Mouse (Mus musculus): ENCODE measurements at regions not wholly inside any gene's neighbourhood (a gene's known extent, or its start where the extent isn't known, plus 50 kb on each side); places are given as distances from the start of the nearest gene placed in this dataset.

- TF ChIP-seq POLR2A (IDR thresholded peaks at IDR 0.05; ENCODE audit: borderline replicate concordance, extremely low read depth, insufficient read depth, insufficient read length) = no peak
- Histone ChIP-seq H3K9ac (ENCODE audit: low read depth, low read length, severe bottlenecking) (no peak overlapping the region), H3K4me1 (ENCODE audit: control insufficient read depth, insufficient read depth, low read length) (peaks cover 7% of the 10 kb centered on the region; the same call in 1 of the 2 replicates), H3K36me3 (ENCODE audit: control insufficient read depth, insufficient read depth, low read length) (no peaks in the 10 kb centered on the region), H3K4me2 (replicated peaks; ENCODE audit: low read depth, low read length, severe bottlenecking) (no peak overlapping the region), H3K4me3 (replicated peaks; ENCODE audit: low read length) (no peak overlapping the region), H3K27ac (replicated peaks; ENCODE audit: low read depth, low read length) (no peak overlapping the region), H3K9me3 (ENCODE audit: control insufficient read depth, low read length) (no peaks in the 10 kb centered on the region), H3K27me3 (ENCODE audit: control insufficient read depth, insufficient read depth, low read length) (no peaks in the 10 kb centered on the region)
- ATAC-seq (ENCODE audit: low FRiP score, low read depth) (no peak), DNase-seq (ENCODE audit: low spot score) (no peak)
- WGBS = 69% methylated on average over 2 of the region's 2 CpGs
Measured at GRCm38 (mm10) chr2:128348556-128348955, 222.7 kb downstream of the Bcl2l11 start.

DNA sequence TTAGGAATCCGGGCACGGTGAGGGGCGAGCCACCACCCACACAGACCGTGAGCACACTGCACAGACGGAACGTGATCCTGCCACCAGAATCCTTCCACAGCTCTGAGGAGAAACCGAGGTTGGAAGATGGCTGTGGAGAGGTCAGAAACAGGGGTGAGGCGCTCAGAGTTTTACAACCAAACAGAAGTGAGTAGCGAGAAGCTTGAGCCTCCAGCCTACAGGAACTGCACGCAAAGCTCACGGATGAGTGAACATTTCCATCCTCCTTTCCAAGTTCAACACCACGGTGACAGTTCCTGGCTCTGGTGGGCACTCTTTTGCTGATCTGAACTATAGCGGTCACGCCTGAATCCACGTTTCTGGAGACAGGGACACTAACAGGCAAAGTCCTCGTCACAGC, 225.6 kb downstream of the Bcl2l11 start:
- WGBS = 75% methylated on average over 16 of the region's 16 CpGs
- DNase-seq (ENCODE audit: low spot score) = no peak
- ATAC-seq (ENCODE audit: low FRiP score, low read depth) = no peak
- Histone ChIP-seq H3K27me3 (ENCODE audit: control insufficient read depth, insufficient read depth, low read length) (no peaks in the 10 kb centered on the region), H3K36me3 (ENCODE audit: control insufficient read depth, insufficient read depth, low read length) (no peaks in the 10 kb centered on the region), H3K4me1 (ENCODE audit: control insufficient read depth, insufficient read depth, low read length) (no peaks in the 10 kb centered on the region), H3K27ac (replicated peaks; ENCODE audit: low read depth, low read length) (no peak overlapping the region), H3K4me3 (replicated peaks; ENCODE audit: low read length) (no peak overlapping the region), H3K9me3 (ENCODE audit: control insufficient read depth, low read length) (0 out of 2 replicates have a peak, but pooled peaks cover 2% of the 10 kb centered on the region), H3K9ac (ENCODE audit: low read depth, low read length, severe bottlenecking) (no peak overlapping the region), H3K4me2 (replicated peaks; ENCODE audit: low read depth, low read length, severe bottlenecking) (no peak overlapping the region)
- TF ChIP-seq POLR2A (IDR thresholded peaks at IDR 0.05; ENCODE audit: borderline replicate concordance, extremely low read depth, insufficient read depth, insufficient read length) = no peak

DNA sequence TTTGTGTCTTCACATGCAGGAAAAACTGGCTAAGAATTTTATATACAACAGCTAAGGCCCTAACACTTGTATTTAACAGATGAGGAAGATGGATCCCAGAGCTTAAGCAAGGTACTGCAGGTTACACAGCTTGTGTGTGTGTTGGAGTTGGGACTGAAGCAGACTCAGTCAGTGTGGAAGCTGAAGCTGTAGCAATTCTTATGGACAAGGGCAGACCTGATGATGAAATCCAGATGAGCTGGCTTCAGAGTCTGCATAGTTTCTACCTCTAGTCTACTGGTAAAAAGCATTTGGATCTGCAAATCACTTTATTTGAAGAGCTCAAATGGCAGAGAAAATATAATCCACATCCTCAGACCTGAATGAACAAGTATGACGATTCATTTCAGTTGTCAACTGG, 226.7 kb downstream of the Bcl2l11 start:
- H3K9me3 ChIP-seq (ENCODE audit: control insufficient read depth, low read length) = 0 out of 2 replicates have a peak, but pooled peaks cover 3% of the 10 kb centered on the region
- no peaks in the 10 kb centered on the region for H3K27me3 ChIP-seq (ENCODE audit: control insufficient read depth, insufficient read depth, low read length)
- 52% methylated on average over 1 of the region's 1 CpGs for WGBS
- H3K27ac ChIP-seq (replicated peaks; ENCODE audit: low read depth, low read length) = no peak overlapping the region
- DNase-seq (ENCODE audit: low spot score) = peak; percentile 58
- H3K4me3 ChIP-seq (replicated peaks; ENCODE audit: low read length) = no peak overlapping the region
- no peak overlapping the region for H3K9ac ChIP-seq (ENCODE audit: low read depth, low read length, severe bottlenecking)
- ATAC-seq (ENCODE audit: low FRiP score, low read depth) = 0 out of 2 replicates have a peak, but pooled peaks have one; percentile 30
- no peak for TF ChIP-seq POLR2A (IDR thresholded peaks at IDR 0.05; ENCODE audit: borderline replicate concordance, extremely low read depth, insufficient read depth, insufficient read length)
- no peaks in the 10 kb centered on the region for H3K4me1 ChIP-seq (ENCODE audit: control insufficient read depth, insufficient read depth, low read length)
- H3K36me3 ChIP-seq (ENCODE audit: control insufficient read depth, insufficient read depth, low read length) = no peaks in the 10 kb centered on the region
- H3K4me2 ChIP-seq (replicated peaks; ENCODE audit: low read depth, low read length, severe bottlenecking) = no peak overlapping the region

DNA sequence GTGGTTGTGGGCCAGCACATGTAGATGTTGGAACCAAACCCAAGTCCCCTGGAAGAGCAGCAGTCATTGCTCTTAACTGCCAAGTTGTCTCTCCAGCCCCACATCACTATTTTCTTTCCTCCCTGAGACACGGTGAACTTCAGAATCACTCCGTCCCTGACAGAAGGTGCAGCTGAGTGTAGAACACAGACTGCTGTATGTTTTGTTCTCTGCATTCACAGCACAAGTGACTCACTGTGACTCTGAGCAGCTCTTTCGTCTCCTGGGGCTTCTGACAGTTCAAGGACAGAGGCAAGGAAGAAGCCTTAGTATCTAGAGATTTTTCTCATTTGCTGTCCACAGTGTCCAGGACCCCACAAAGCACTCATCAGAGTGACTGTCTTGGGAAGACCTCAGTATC, 227.6 kb downstream of the Bcl2l11 start:
- ATAC-seq (ENCODE audit: low FRiP score, low read depth) = no peak
- Histone ChIP-seq H3K4me2 (replicated peaks; ENCODE audit: low read depth, low read length, severe bottlenecking) (no peak overlapping the region), H3K4me1 (ENCODE audit: control insufficient read depth, insufficient read depth, low read length) (no peaks in the 10 kb centered on the region), H3K9ac (ENCODE audit: low read depth, low read length, severe bottlenecking) (no peak overlapping the region), H3K27ac (replicated peaks; ENCODE audit: low read depth, low read length) (no peak overlapping the region), H3K36me3 (ENCODE audit: control insufficient read depth, insufficient read depth, low read length) (no peaks in the 10 kb centered on the region), H3K4me3 (replicated peaks; ENCODE audit: low read length) (no peak overlapping the region), H3K27me3 (ENCODE audit: control insufficient read depth, insufficient read depth, low read length) (no peaks in the 10 kb centered on the region), H3K9me3 (ENCODE audit: control insufficient read depth, low read length) (0 out of 2 replicates have a peak, but pooled peaks cover 3% of the 10 kb centered on the region)
- WGBS = 87% methylated on average over 3 of the region's 3 CpGs
- TF ChIP-seq POLR2A (IDR thresholded peaks at IDR 0.05; ENCODE audit: borderline replicate concordance, extremely low read depth, insufficient read depth, insufficient read length) = no peak
- no peak for DNase-seq (ENCODE audit: low spot score)

DNA sequence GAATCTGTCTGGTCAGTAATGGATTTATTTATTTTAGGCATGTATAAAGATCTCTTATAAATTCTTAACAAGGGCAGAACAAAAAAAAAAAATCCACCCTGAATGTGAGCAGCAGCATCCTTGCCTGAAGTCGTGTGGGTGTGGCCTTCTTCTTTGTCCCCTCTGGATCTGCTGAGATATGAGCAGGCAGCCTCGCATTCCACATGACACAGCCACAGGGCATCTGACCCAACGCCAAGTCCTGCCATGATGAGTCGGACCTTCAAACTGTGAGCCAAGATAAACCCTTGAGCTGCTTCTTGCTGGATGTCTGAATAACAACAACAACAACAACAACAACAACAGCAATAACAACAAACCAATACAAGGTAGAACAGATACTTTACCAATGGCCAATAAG, 230.5 kb downstream of the Bcl2l11 start:
- WGBS = 84% methylated on average over 4 of the region's 4 CpGs
- TF ChIP-seq POLR2A (IDR thresholded peaks at IDR 0.05; ENCODE audit: borderline replicate concordance, extremely low read depth, insufficient read depth, insufficient read length) = no peak

DNA sequence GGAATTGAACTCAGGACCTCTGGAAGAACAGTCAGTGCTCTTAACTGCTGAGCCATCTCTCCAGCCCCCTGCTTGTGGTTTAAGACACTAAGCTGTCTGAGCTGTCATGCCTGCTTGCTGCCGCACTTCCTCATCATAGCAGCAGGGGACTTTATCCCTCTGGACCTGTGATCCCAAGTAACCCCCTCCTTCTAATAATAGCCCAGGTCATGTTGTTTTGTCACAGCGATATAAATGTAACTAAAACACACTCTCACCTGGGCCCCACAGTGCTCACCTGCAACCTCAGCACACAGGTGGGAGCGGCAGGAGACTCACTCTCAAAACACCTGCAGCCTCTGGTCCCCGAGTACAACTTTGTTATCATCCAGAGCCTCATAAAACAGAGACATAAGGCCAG, 231.9 kb upstream of the Spdye4c start:
- Histone ChIP-seq H3K27ac (replicated peaks; ENCODE audit: low read depth, low read length) (no peak overlapping the region), H3K4me3 (replicated peaks; ENCODE audit: low read length) (no peak overlapping the region), H3K4me1 (ENCODE audit: control insufficient read depth, insufficient read depth, low read length) (peaks cover 5% of the 10 kb centered on the region), H3K9ac (ENCODE audit: low read depth, low read length, severe bottlenecking) (no peak overlapping the region), H3K36me3 (ENCODE audit: control insufficient read depth, insufficient read depth, low read length) (no peaks in the 10 kb centered on the region), H3K4me2 (replicated peaks; ENCODE audit: low read depth, low read length, severe bottlenecking) (no peak overlapping the region), H3K9me3 (ENCODE audit: control insufficient read depth, low read length) (0 out of 2 replicates have a peak, but pooled peaks cover 3% of the 10 kb centered on the region), H3K27me3 (ENCODE audit: control insufficient read depth, insufficient read depth, low read length) (no peaks in the 10 kb centered on the region)
- 66% methylated on average over 4 of the region's 4 CpGs for WGBS
- no peak for DNase-seq (ENCODE audit: low spot score)
- no peak for TF ChIP-seq POLR2A (IDR thresholded peaks at IDR 0.05; ENCODE audit: borderline replicate concordance, extremely low read depth, insufficient read depth, insufficient read length)
- no peak for ATAC-seq (ENCODE audit: low FRiP score, low read depth)

More for the DNA sequence above, 230.5 kb downstream of the Bcl2l11 start:
- H3K4me3 ChIP-seq (replicated peaks; ENCODE audit: low read length) = no peak overlapping the region
- H3K4me2 ChIP-seq (replicated peaks; ENCODE audit: low read depth, low read length, severe bottlenecking) = no peak overlapping the region
- no peak overlapping the region for H3K27ac ChIP-seq (replicated peaks; ENCODE audit: low read depth, low read length)
- H3K9ac ChIP-seq (ENCODE audit: low read depth, low read length, severe bottlenecking) = no peak overlapping the region
- H3K4me1 ChIP-seq (ENCODE audit: control insufficient read depth, insufficient read depth, low read length) = no peaks in the 10 kb centered on the region
- no peaks in the 10 kb centered on the region for H3K36me3 ChIP-seq (ENCODE audit: control insufficient read depth, insufficient read depth, low read length)
- no peaks in the 10 kb centered on the region for H3K27me3 ChIP-seq (ENCODE audit: control insufficient read depth, insufficient read depth, low read length)
- ATAC-seq (ENCODE audit: low FRiP score, low read depth) (no peak), DNase-seq (ENCODE audit: low spot score) (no peak)
- 0 out of 2 replicates have a peak, but pooled peaks cover 3% of the 10 kb centered on the region for H3K9me3 ChIP-seq (ENCODE audit: control insufficient read depth, low read length)

Measured in limb, embryonic 14.5 days (tissue).